Mouse (Mus musculus) hindbrain, embryonic 16.5 days (tissue): ENCODE measurements at regions not wholly inside any gene's neighbourhood (a gene's known extent, or its start where the extent isn't known, plus 50 kb on each side); places are given as distances from the start of the nearest gene placed in this dataset. TPM values are rescaled to one million over a fixed set of nuclear protein-coding genes. Genes with fewer than 3 reads are reported as not detected.

Experiments
- ATAC-seq: fragments of 200-750 bp; cut with Nextera tagmentation; 2 replicates; pipeline ENCODE4 v1.8.0; 2017; ENCODE audit warnings: moderate TSS enrichment, moderate library complexity
- H3K27ac ChIP-seq: fragments of 300-500 bp; sonication (generic); 2 replicates; pipeline ENCODE4 v1.5.1; 2014; ENCODE audit warnings: low read depth, mild to moderate bottlenecking, control low read depth, low read length, moderate library complexity
- H3K27me3 ChIP-seq: fragments of 300-500 bp; sonication (generic); replicated peaks from 2 replicates; pipeline ENCODE4 v1.6.1; 2014; ENCODE audit warnings: low read length; ENCODE audit not compliant: control insufficient read depth, insufficient read depth
- H3K36me3 ChIP-seq: fragments of 300-500 bp; sonication (generic); 2 replicates; pipeline ENCODE4 v1.6.1; 2014; ENCODE audit warnings: mild to moderate bottlenecking, low read length, moderate library complexity, mixed read lengths; ENCODE audit not compliant: control insufficient read depth, insufficient read depth
- H3K4me1 ChIP-seq: fragments of 300-500 bp; sonication (generic); 2 replicates; pipeline ENCODE4 v1.6.1; 2014; ENCODE audit warnings: low read depth, low read length; ENCODE audit not compliant: control insufficient read depth, insufficient read depth
- H3K4me2 ChIP-seq: fragments of 300-500 bp; sonication (generic); 2 replicates; pipeline ENCODE4 v1.6.1; 2014; ENCODE audit warnings: mild to moderate bottlenecking, low read length, control low read depth, moderate library complexity
- H3K4me3 ChIP-seq: fragments of 300-500 bp; sonication (generic); 2 replicates; pipeline ENCODE4 v1.5.1; 2014; ENCODE audit warnings: mild to moderate bottlenecking, low read length, control low read depth, moderate library complexity
- H3K9ac ChIP-seq: fragments of 300-500 bp; sonication (generic); 2 replicates; pipeline ENCODE4 v1.6.1; 2014; ENCODE audit warnings: low read depth, mild to moderate bottlenecking, control low read depth, low read length, moderate library complexity
- H3K9me3 ChIP-seq: fragments of 300-500 bp; sonication (generic); 2 replicates; pipeline ENCODE4 v1.6.1; 2014; ENCODE audit warnings: mild to moderate bottlenecking, low read length, moderate library complexity; ENCODE audit not compliant: control insufficient read depth
- WGBS: fragments of 180-500 bp; shearing (Covaris S2); extraction: QIAGEN DNeasy Blood & Tissue Kit; methylation state at CpG from one replicate; pipeline ENCODE4 v1.1.7; 2014; 5-methylcytosine and 5-hydroxymethylcytosine counted together
- microRNA-seq: library from miRNA; unstranded; fragments of <30 nt; microRNA quantifications from one replicate; pipeline ENCODE4, GENCODE M21; 2017

DNA sequence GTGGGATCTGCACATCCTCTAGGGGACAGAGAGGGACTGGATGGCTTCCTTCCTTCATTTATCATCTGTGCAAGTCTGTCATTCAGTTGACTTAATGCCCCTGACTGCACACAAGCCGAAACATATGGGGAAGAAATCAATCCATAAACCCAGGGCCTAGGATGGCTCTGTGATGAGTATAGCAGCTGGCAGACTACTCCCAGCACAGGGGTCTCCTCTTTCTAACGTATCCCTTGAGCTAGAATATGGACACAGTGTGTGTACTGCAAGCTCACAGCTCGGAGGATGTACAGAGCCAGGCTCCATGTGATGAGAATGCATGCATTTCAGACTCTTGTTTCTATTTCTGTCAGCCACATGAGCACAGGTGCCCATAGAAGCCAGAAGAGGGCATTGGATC is 180.3 kb downstream of the Parn start:
- 64% methylated on average over 3 of the region's 3 CpGs for WGBS

DNA sequence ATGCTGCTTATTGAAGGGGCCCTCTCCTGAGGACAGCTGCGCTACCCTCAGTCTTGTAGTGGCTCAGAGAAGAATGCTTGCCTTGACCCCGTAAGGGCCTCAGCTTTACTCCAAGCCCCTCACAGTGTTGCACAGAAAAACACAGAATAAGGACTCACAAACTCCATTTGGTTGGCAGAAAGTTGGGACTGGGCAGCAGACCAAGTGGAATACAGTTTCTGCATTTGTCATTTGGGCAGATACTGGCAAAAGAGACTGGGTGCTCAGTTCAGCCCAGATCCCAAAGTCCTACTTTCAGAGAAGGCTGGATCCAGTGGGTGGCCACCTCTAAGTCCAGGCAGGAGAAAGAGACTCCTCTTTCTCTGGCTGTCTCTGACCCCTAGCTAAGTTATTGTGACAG is 181.4 kb downstream of the Parn start:
- Histone ChIP-seq H3K4me1 (no peaks in the 10 kb centered on the region), H3K9me3 (no peaks in the 10 kb centered on the region), H3K4me3 (no peak overlapping the region), H3K27ac (no peak overlapping the region), H3K36me3 (no peaks in the 10 kb centered on the region), H3K27me3 (no peaks in the 10 kb centered on the region), H3K4me2 (no peak overlapping the region), H3K9ac (no peak overlapping the region)
- 79% methylated on average over 2 of the region's 2 CpGs for WGBS
- no peak; the same call in 1 of the 2 replicates for ATAC-seq

More for the DNA sequence above, 180.3 kb downstream of the Parn start:
- Histone ChIP-seq H3K9me3 (no peaks in the 10 kb centered on the region), H3K4me3 (no peak overlapping the region), H3K27me3 (no peaks in the 10 kb centered on the region), H3K4me2 (no peak overlapping the region), H3K9ac (no peak overlapping the region), H3K36me3 (no peaks in the 10 kb centered on the region), H3K4me1 (no peaks in the 10 kb centered on the region), H3K27ac (no peak overlapping the region)
- no peak for ATAC-seq

DNA sequence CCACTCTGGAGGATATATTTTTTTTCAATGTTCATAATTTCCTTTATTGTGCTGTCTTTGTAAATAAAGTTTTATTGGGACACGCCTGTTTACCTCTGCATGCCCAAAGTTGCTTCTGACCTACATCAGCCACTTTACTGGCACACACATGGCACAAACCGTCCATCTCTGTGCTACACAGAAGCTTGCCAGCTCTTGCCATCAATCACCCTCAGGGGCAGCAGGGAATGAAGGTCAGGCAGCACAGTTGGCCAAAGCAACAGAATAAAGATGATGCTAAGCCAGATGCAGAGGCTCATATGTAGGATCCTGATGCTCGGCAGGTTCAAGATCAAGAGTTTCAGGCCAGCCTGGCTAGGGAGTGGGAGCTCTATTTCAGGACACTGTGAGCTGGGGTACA is 187.7 kb downstream of the Parn start:
- Histone ChIP-seq H3K4me3 (no peak overlapping the region), H3K36me3 (no peaks in the 10 kb centered on the region), H3K27ac (no peak overlapping the region), H3K4me2 (no peak overlapping the region), H3K4me1 (no peaks in the 10 kb centered on the region), H3K9me3 (no peaks in the 10 kb centered on the region), H3K9ac (no peak overlapping the region), H3K27me3 (no peaks in the 10 kb centered on the region)
- WGBS: 82% methylated on average over 3 of the region's 3 CpGs
- ATAC-seq: no peak

DNA sequence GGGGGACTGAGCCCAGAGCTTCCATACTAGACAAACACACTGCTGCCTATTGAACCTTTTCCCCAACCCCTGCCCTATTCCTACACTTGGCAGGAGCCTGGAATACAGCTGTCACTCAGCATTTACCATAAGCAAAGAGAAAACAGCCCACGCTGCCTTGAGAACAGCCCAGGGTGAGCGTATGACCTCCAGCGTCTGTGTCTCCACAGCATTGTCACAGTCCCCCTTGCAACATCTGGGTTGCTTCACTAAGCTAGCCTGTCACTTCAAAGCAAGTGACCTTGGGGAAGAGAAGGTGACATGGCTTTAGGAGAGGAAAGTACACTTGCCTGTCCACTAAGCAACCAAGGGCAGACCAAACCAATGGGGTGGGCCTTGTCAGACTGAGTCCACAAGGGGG is 191.3 kb downstream of the Parn start:
- no peaks in the 10 kb centered on the region for H3K36me3 ChIP-seq
- 87% methylated on average over 3 of the region's 3 CpGs for WGBS
- ATAC-seq: no peak
- H3K9ac ChIP-seq: no peak overlapping the region
- no peak overlapping the region for H3K4me3 ChIP-seq
- H3K27me3 ChIP-seq: no peaks in the 10 kb centered on the region
- H3K9me3 ChIP-seq: no peaks in the 10 kb centered on the region
- no peak overlapping the region for H3K27ac ChIP-seq
- no peaks in the 10 kb centered on the region for H3K4me1 ChIP-seq
- no peak overlapping the region for H3K4me2 ChIP-seq

DNA sequence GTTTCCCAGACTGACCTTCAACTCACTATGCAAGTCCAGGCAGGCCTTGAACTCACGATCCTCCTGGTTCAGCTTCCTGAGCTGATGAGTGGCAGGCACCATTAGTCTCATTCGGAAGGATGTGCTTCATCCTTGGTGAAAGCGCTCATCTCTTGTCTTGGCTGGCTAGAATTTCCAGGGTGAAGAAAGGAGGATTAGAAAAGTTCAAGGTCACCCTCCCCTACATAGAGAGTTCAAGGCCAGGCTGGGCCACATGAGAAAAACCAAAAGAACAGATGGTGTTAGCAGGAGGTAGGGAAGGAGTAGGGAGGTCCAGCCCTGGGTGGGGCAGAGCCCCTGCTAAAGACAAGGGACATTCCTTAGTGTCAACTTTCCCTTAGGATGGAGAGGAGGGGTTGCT is 193.0 kb downstream of the Parn start:
- WGBS: 91% methylated on average over 3 of the region's 3 CpGs
- Histone ChIP-seq H3K4me1 (no peaks in the 10 kb centered on the region), H3K27ac (no peak overlapping the region), H3K36me3 (no peaks in the 10 kb centered on the region), H3K4me3 (no peak overlapping the region), H3K9ac (no peak overlapping the region), H3K9me3 (no peaks in the 10 kb centered on the region), H3K4me2 (no peak overlapping the region), H3K27me3 (no peaks in the 10 kb centered on the region)
- ATAC-seq: no peak

DNA sequence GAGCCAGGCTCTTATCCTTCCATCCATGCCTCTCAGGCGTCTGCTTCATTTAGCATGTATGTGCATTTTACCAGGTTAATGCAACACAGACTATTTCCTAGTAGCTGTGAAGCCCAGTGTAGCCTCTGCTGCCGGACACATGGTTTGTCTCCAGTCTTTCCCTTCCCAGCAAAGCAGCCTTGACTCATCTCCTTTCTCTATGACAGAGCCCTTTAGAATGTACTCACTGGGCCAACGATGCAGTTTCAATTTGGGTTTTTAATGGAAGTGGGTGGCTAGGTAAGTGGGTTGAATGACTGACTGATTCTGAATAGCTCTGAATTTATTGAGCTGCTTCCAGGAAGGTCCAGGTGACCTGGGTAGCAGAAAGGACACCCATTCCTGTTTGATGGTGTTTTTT is 193.7 kb downstream of the Parn start:
- no peak overlapping the region for H3K4me2 ChIP-seq
- H3K4me1 ChIP-seq: no peaks in the 10 kb centered on the region
- H3K4me3 ChIP-seq: no peak overlapping the region
- no peak overlapping the region for H3K27ac ChIP-seq
- WGBS: 83% methylated on average over 3 of the region's 3 CpGs
- no peaks in the 10 kb centered on the region for H3K27me3 ChIP-seq
- H3K9ac ChIP-seq: no peak overlapping the region
- ATAC-seq: no peak
- H3K9me3 ChIP-seq: no peaks in the 10 kb centered on the region
- H3K36me3 ChIP-seq: no peaks in the 10 kb centered on the region

DNA sequence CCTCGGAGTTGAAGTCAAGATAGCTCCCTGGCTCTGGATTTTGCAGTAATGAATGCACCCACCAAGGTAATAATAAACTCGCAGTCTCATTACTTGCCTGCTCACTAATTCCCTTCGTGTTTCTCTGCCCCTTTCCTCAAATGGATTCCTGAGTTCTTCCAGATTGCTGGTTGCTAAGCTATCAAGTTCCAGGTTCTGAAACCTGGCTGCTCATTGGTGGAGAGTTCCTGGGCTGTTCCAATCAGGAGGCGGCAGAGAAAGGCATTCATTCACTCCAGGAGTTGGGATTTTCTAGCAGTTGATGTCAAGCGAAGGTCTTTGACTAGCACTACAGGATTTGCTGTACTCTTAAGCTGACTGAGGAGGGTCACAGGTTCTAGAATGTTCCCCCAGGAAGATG is 200.8 kb downstream of the Parn start:
- WGBS: 37% methylated on average over 5 of the region's 5 CpGs
- no peak overlapping the region for H3K4me2 ChIP-seq
- H3K27me3 ChIP-seq: no peaks in the 10 kb centered on the region
- no peak overlapping the region for H3K9ac ChIP-seq
- no peak overlapping the region for H3K4me3 ChIP-seq
- H3K36me3 ChIP-seq: no peaks in the 10 kb centered on the region
- no peaks in the 10 kb centered on the region for H3K9me3 ChIP-seq
- ATAC-seq: peak; percentile 55
- no peak overlapping the region for H3K27ac ChIP-seq
- no peaks in the 10 kb centered on the region for H3K4me1 ChIP-seq

Small RNAs in the stretch of these regions (microRNA-seq; reads per million reads assigned to microRNA genes)
- not detected for gene Mir6365
